Mouse (Mus musculus) liver, embryonic 18 days (tissue): ENCODE measurements around the gene Nemf. TPM values are rescaled to one million over a fixed set of nuclear protein-coding genes. Genes with fewer than 3 reads are reported as not detected.

Experiments
- polyA plus RNA-seq: library from polyadenylated mRNA; depleted of rRNA; stranded (reverse); fragments of >200 nt; gene quantifications from 2 replicates; pipeline ENCODE4 v1.2.3, GENCODE M21; 2012; rRNA removed

Gene Nemf
- 8.7 and 10.1 TPM in 2 replicates for polyA plus RNA-seq

DNA sequence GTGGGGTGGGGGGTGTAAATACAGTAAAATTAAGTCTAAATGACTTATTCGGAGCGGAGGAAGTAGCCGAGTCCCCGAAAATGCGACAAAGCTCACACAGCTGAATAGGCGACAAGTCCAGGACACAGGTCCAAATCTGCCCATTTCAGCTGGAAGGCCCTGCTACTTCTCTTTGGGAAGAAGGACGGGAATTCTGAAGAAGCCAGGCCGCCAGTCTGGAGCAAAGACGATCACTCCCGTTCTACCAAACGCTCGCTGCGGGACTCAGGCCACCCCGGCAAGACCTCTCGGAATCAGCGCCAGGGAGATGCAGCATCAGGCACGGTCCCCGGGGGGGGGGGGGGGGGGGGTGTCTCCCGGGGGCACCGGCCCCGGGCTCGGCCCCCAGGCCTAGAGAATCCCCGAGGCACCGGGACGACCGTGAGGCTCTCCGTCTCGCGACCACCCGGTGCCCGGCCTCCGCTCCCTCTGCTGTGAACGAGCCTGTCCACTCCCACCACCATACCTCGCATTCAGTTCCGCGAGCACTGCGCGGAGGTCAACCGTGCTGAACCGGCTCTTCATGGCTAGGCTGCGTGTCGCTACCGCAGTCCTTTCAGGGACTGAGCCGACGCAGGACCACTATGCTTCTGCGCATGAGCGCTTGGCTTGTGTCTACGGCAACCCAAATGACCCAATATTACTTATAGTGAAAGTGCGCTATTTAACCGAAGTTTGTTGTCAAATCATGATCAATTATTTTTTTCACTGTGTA, at the start of gene Nemf:
Gene Nemf (minus strand): TSS at position 620 of the 754 bp plus-strand sequence.

DNA sequence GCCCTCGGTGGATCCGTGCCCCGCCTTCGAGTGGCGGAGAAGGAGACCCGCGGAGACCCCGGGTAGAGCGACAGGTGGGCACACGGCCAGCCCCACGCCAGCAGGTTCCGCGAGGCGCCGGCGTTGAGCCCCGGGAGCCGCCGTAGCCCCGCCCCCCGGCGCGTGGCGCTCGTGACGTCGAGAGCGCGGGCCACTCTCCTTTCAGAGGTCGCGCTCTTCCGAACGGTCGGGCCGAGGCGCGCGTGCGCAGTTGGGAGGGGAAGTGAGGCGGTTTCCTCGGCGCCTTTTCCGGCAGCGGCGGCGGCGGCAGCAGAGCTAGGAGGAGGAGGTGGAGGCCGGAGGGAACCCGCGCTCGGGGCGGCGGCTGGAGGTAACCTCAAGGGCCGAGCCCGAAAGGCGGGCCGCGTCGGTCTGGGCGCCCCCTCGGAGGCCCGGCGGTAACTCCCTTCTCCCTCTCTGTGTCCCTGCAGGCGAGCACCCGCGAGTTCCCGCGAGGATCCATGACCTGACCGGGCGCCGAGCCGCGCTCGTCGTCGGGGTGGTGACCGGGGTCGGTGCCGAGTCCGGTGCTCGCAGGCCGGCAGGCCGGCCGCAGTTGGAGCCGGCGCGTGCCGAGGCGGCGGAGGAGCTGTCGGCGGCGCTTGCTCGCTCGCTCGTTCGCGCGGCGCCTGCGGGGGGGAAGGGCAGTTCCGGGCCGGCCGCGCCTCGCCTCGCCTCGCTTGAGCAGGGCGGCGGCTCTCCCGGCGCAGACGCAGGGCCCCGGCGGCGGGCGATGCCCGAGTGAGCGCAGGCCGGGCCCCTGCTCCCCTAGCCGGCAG, 15.1 kb upstream of the Nemf start, which contains the start of the genes Arf6 and Gm9887:
Gene Arf6 (plus strand): TSS at position 297 of the 818 bp plus-strand sequence.
Gene Gm9887 (minus strand): TSS at position 605 of the 818 bp plus-strand sequence.

DNA sequence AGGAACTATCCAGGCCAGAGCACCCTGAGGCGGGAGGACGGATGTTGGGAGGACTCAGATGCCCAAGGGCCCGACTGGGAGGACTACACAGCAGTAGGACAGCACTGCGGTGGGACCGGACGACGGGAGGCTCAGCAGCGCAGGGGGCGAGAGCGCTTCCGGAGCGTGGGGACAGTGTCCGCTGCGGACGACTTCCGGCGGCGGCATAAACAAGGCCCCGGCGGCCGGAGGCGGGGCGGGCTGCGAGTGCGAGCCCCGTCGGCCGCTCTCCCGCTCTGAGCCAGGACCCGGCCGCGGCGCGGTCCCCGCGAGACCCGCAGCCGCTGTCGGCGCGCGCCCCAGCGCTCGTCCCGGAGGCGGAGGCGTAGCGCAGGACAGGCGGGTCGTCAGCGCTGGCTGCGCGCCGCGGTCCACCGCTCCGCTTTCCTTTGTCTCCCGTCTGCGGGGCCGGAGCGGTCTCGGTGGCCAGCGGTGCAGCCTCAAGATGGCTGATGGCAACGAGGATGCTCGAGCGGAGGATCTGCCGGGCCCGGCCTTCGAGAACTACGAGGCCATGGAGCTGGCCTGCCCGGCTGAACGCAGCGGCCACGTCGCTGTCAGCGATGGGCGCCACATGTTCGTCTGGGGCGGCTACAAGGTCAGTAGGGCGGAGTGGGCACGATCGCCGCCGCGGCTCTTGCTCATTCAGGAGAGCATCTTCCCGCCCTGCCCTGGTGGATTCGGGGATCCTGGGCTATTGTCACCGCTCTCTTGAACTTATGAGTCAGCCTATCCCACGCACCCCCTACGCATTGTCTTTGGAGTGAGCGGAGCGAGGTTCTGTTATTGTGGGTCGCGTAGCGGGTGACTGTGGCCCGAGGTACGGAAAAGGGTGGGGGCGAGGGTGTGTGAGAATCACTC, 60.2 kb downstream of the Nemf start, which contains the start of gene Klhdc2:
Gene Klhdc2 (plus strand): TSS at position 171 of the 900 bp plus-strand sequence.

Other genes with a start within 250 kb of the Nemf start
- 1,582 and 1,774 TPM in 2 replicates for gene Rps29, start 198.0 kb downstream of the Nemf start, polyA plus RNA-seq
- 4.0 and 4.5 TPM in 2 replicates for gene Lrr1, start 188.4 kb downstream of the Nemf start, polyA plus RNA-seq
- 494 and 497 TPM in 2 replicates for gene Rpl36al, start 173.1 kb downstream of the Nemf start, polyA plus RNA-seq
- gene Mgat2, start 173.0 kb downstream of the Nemf start, polyA plus RNA-seq: 12.2 and 12.6 TPM in 2 replicates
- 1.7 and 2.2 TPM in 2 replicates for gene Gm49383, start 160.1 kb downstream of the Nemf start, polyA plus RNA-seq
- 1.7 and 1.8 TPM in 2 replicates for gene Dnaaf2, start 158.7 kb downstream of the Nemf start, polyA plus RNA-seq
- 2.6 and 3.0 TPM in 2 replicates for gene Gm49384, start 152.9 kb downstream of the Nemf start, polyA plus RNA-seq
- gene Pole2, start 129.0 kb downstream of the Nemf start, polyA plus RNA-seq: 11.3 and 11.9 TPM in 2 replicates
- 0.25 and 1.9 TPM in 2 replicates for gene Klhdc1, start 116.0 kb downstream of the Nemf start, polyA plus RNA-seq
- gene Klhdc2, start 60.5 kb downstream of the Nemf start, polyA plus RNA-seq: 32.0 and 33.2 TPM in 2 replicates
- gene Arf6, start 15.0 kb upstream of the Nemf start, polyA plus RNA-seq: 50.9 and 53.3 TPM in 2 replicates
- gene Gm9887, start 15.3 kb upstream of the Nemf start, polyA plus RNA-seq: 0.25 and 0.35 TPM in 2 replicates
- gene Vcpkmt, start 225.9 kb upstream of the Nemf start, polyA plus RNA-seq: 5.5 and 6.4 TPM in 2 replicates